Mouse (Mus musculus) hindbrain, postnatal 0 days (tissue): ENCODE measurements around the gene B4galnt1. TPM values are rescaled to one million over a fixed set of nuclear protein-coding genes. Genes with fewer than 3 reads are reported as not detected.

ENCODE experiments used
- ATAC-seq: fragments of 200-750 bp; cut with Nextera tagmentation; 2 replicates; pipeline ENCODE4 v1.8.0; 2017; ENCODE audit warnings: mild to moderate bottlenecking, moderate TSS enrichment, moderate library complexity
- DNase-seq: peaks from one replicate; pipeline ENCODE4 v3.0.0-alpha.2; 2015; ENCODE audit warnings: low spot score
- H3K27ac ChIP-seq: fragments of 300-500 bp; sonication (generic); 2 replicates; pipeline ENCODE4 v1.5.1; 2014; ENCODE audit warnings: mild to moderate bottlenecking
- H3K27me3 ChIP-seq: fragments of 300-500 bp; sonication (generic); 2 replicates; pipeline ENCODE4 v1.6.1; 2014; ENCODE audit warnings: low read length, mixed read lengths; ENCODE audit not compliant: insufficient read depth
- H3K36me3 ChIP-seq: fragments of 300-500 bp; sonication (generic); 2 replicates; pipeline ENCODE4 v1.6.1; 2014; ENCODE audit warnings: low read length, mixed read lengths; ENCODE audit not compliant: insufficient read depth
- H3K4me1 ChIP-seq: fragments of 300-500 bp; sonication (generic); 2 replicates; pipeline ENCODE4 v1.6.1; 2014; ENCODE audit warnings: antibody characterized with exemption, low read length, mixed read lengths; ENCODE audit not compliant: insufficient read depth
- H3K4me2 ChIP-seq: fragments of 300-500 bp; sonication (generic); 2 replicates; pipeline ENCODE4 v1.6.1; 2014; ENCODE audit warnings: low read depth, mild to moderate bottlenecking, low read length, moderate library complexity, mixed read lengths
- H3K4me3 ChIP-seq: fragments of 300-500 bp; sonication (generic); 2 replicates; pipeline ENCODE4 v1.5.1; 2014; ENCODE audit warnings: low read length
- H3K9ac ChIP-seq: fragments of 300-500 bp; sonication (generic); replicated peaks from 2 replicates; pipeline ENCODE4 v1.6.1; 2014; ENCODE audit warnings: mild to moderate bottlenecking, low read length, moderate library complexity, mixed read lengths
- H3K9me3 ChIP-seq: fragments of 300-500 bp; sonication (generic); 2 replicates; pipeline ENCODE4 v1.6.1; 2016; ENCODE audit warnings: low read length, mixed read lengths
- CTCF ChIP-seq: IDR thresholded peaks from 2 replicates; pipeline ENCODE4 v1.5.1; 2016; ENCODE audit warnings: antibody characterized with exemption, control low read depth, low read depth
- WGBS: fragments of 180-500 bp; shearing (Covaris S2); extraction: QIAGEN DNeasy Blood & Tissue Kit; methylation state at CpG from one replicate; pipeline ENCODE4 v1.1.7; 2014; 5-methylcytosine and 5-hydroxymethylcytosine counted together
- polyA plus RNA-seq: library from polyadenylated mRNA; unstranded; fragments of >200 nt; fragmentation: Nextera tagmentation; extraction: Ambion mirVana; gene quantifications from 2 replicates; pipeline ENCODE4 v1.2.1, GENCODE M21; 2015
- total RNA-seq: library from RNA; depleted of rRNA; stranded (reverse); fragments of >200 nt; gene quantifications from 2 replicates; pipeline ENCODE4 v1.2.3, GENCODE M21; 2014

B4galnt1 gene
- total and polyA plus RNA-seq, 2 experiments from 2014 or later: 65.3 to 112 TPM

GRCm38 (mm10) chr10:127153323-127153722, 11.7 kb upstream of the B4galnt1 start:
- no peak overlapping the region for H3K4me3 ChIP-seq
- ATAC-seq: no peak
- no peaks in the 10 kb centered on the region for H3K4me1 ChIP-seq
- no peak for DNase-seq
- no peak for TF ChIP-seq CTCF
- H3K9ac ChIP-seq: no peak overlapping the region
- 92% methylated on average over 7 of the region's 7 CpGs for WGBS
- no peaks in the 10 kb centered on the region for H3K9me3 ChIP-seq
- H3K36me3 ChIP-seq: no peaks in the 10 kb centered on the region
- no peak overlapping the region for H3K27ac ChIP-seq
- no peak overlapping the region for H3K4me2 ChIP-seq
- H3K27me3 ChIP-seq: no peaks in the 10 kb centered on the region

- no peak overlapping the region for H3K4me3 ChIP-seq
- no peaks in the 10 kb centered on the region for H3K4me1 ChIP-seq
- H3K27ac ChIP-seq: no peak overlapping the region
- H3K4me2 ChIP-seq: no peak overlapping the region
- WGBS: 94% methylated on average over 2 of the region's 2 CpGs
- ATAC-seq (no peak), DNase-seq (no peak)
- no peaks in the 10 kb centered on the region for H3K36me3 ChIP-seq
- H3K9me3 ChIP-seq: no peaks in the 10 kb centered on the region
- H3K27me3 ChIP-seq: no peaks in the 10 kb centered on the region
- TF ChIP-seq CTCF: no peak
- H3K9ac ChIP-seq: no peak overlapping the region
Observed at GRCm38 (mm10) chr10:127154241-127154640, 10.8 kb upstream of the B4galnt1 start.

- no peaks in the 10 kb centered on the region for H3K27me3 ChIP-seq
- H3K36me3 ChIP-seq: no peaks in the 10 kb centered on the region
- no peak overlapping the region for H3K27ac ChIP-seq
- H3K4me3 ChIP-seq: no peak overlapping the region
- H3K4me1 ChIP-seq: no peaks in the 10 kb centered on the region
- H3K4me2 ChIP-seq: no peak overlapping the region
- H3K9ac ChIP-seq: no peak overlapping the region
- no peak for DNase-seq
- 87% methylated on average over 5 of the region's 5 CpGs for WGBS
- no peak for TF ChIP-seq CTCF
- ATAC-seq: no peak
- no peaks in the 10 kb centered on the region for H3K9me3 ChIP-seq
Observed at GRCm38 (mm10) chr10:127154652-127155051, 10.4 kb upstream of the B4galnt1 start.

GRCm38 (mm10) chr10:127156089-127156488, 8.9 kb upstream of the B4galnt1 start:
- DNase-seq (no peak), ATAC-seq (no peak)
- H3K27ac ChIP-seq: no peak overlapping the region
- no peaks in the 10 kb centered on the region for H3K4me1 ChIP-seq
- no peak overlapping the region for H3K9ac ChIP-seq
- no peak overlapping the region for H3K4me2 ChIP-seq
- no peaks in the 10 kb centered on the region for H3K9me3 ChIP-seq
- H3K36me3 ChIP-seq: no peaks in the 10 kb centered on the region
- no peak for TF ChIP-seq CTCF
- H3K4me3 ChIP-seq: no peak overlapping the region
- WGBS: 98% methylated on average over 1 of the region's 1 CpGs
- H3K27me3 ChIP-seq: no peaks in the 10 kb centered on the region

GRCm38 (mm10) chr10:127156511-127156910, 8.5 kb upstream of the B4galnt1 start:
- no peak for ATAC-seq
- Histone ChIP-seq H3K9me3 (no peaks in the 10 kb centered on the region), H3K9ac (no peak overlapping the region), H3K4me3 (no peak overlapping the region), H3K4me1 (no peaks in the 10 kb centered on the region), H3K27ac (no peak overlapping the region), H3K4me2 (no peak overlapping the region), H3K27me3 (no peaks in the 10 kb centered on the region), H3K36me3 (no peaks in the 10 kb centered on the region)
- 88% methylated on average over 1 of the region's 1 CpGs for WGBS
- no peak for DNase-seq
- TF ChIP-seq CTCF: no peak

- 85% methylated on average over 3 of the region's 3 CpGs for WGBS
- TF ChIP-seq CTCF: no peak
- H3K27me3 ChIP-seq: no peaks in the 10 kb centered on the region
- no peaks in the 10 kb centered on the region for H3K4me1 ChIP-seq
- H3K9ac ChIP-seq: no peak overlapping the region
- DNase-seq (no peak), ATAC-seq (no peak)
- no peaks in the 10 kb centered on the region for H3K9me3 ChIP-seq
- no peak overlapping the region for H3K27ac ChIP-seq
- H3K36me3 ChIP-seq: no peaks in the 10 kb centered on the region
- H3K4me3 ChIP-seq: no peak overlapping the region
- H3K4me2 ChIP-seq: no peak overlapping the region
Observed at GRCm38 (mm10) chr10:127158471-127158870, 6.6 kb upstream of the B4galnt1 start.

- no peaks in the 10 kb centered on the region for H3K36me3 ChIP-seq
- ATAC-seq: no peak
- H3K9ac ChIP-seq: no peak overlapping the region
- TF ChIP-seq CTCF: no peak
- H3K27ac ChIP-seq: no peak overlapping the region
- H3K27me3 ChIP-seq: no peaks in the 10 kb centered on the region
- WGBS: 83% methylated on average over 9 of the region's 9 CpGs
- H3K4me1 ChIP-seq: no peaks in the 10 kb centered on the region
- no peaks in the 10 kb centered on the region for H3K9me3 ChIP-seq
- DNase-seq: no peak
- H3K4me3 ChIP-seq: no peak overlapping the region
- no peak overlapping the region for H3K4me2 ChIP-seq
Observed at GRCm38 (mm10) chr10:127160081-127160480, 4.9 kb upstream of the B4galnt1 start.
